Mouse (Mus musculus) thymus, postnatal 25 days (tissue): ENCODE measurements around the gene Sars2.

Experiments used
- DNase-seq: peaks from one replicate; pipeline ENCODE4 v3.0.0; 2022

Gene Sars2

DNA sequence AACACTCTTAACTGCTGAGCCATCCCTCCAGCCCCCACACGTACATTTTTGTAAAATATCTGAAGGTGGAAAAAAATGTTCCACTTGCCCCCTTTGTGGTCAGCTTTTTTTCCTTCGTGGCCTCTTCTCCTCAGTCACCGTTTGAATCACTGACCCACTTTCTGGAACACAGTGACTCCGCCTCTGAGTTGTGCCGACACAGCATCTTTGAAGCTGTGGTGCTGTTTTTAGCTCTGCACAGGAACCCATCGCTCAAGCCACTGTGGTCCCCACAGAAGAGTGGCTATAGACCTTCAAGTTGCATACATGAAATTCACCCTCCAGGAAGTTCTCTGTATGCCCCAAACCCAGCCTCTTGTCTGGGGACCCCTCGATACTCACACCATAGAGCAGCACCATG lies 39.1 kb downstream of the Sars2 start:
- no peak for DNase-seq

DNA sequence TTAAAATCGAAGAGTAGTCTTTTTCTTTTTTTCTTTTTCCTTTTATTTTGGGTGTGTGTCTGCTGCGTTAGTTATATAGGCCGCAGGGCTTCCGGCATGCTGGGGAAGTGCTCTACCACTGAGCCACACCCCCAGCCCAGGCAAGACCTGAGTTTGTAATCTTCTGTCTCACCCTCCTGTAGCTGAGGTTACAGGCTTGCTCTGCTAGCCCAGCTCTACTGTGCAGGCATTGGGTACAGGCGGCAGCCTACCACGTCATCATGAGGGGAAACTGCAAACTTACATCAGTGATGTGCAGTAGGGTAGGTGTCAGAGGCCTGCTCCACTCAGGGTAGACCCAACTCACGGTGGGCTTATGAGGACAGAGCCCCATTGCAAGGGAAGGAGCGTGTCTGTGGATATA lies 39.5 kb downstream of the Sars2 start:
- peak; percentile 86 for DNase-seq

DNA sequence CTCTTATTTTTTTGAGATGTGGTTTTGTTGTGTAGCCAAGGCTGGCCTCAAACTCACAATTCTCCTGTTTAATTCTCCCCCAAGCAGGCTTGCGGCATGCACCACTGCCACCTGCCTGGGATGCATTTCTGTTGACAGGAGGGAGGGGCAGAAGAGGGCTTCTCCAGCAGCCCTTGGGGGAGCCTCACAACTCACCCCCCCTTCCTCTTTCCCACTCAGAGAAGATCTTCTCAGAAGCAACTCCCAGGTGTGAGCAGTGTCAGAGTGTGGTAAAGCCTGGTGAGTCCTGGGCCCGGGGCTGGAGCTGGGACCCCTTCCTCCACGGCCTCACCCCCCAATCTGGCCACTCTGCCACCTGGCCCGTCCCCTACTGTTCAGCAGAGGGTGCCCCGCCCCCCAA lies 43.4 kb downstream of the Sars2 start:
- DNase-seq, result peak; percentile 58

DNA sequence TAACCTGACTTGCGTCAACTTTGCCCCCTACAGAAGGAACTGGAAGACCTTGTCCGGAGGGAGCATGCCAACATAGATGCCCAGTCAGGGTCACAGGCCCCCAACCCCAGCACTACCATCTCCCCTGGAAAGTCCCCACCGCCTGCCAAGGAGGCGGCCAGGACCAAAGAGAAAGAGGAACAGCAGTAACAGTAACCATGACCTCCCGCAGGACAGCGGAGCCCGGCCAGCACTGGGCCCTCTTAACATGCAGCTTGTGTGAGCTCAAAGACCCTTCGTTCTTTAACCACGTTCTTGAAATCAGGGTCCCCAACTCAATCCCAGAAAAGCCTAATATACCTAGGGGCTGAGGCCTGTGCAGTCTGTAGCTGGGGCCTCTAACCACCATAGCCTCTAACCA lies 46.1 kb downstream of the Sars2 start:
- DNase-seq, result no peak

DNA sequence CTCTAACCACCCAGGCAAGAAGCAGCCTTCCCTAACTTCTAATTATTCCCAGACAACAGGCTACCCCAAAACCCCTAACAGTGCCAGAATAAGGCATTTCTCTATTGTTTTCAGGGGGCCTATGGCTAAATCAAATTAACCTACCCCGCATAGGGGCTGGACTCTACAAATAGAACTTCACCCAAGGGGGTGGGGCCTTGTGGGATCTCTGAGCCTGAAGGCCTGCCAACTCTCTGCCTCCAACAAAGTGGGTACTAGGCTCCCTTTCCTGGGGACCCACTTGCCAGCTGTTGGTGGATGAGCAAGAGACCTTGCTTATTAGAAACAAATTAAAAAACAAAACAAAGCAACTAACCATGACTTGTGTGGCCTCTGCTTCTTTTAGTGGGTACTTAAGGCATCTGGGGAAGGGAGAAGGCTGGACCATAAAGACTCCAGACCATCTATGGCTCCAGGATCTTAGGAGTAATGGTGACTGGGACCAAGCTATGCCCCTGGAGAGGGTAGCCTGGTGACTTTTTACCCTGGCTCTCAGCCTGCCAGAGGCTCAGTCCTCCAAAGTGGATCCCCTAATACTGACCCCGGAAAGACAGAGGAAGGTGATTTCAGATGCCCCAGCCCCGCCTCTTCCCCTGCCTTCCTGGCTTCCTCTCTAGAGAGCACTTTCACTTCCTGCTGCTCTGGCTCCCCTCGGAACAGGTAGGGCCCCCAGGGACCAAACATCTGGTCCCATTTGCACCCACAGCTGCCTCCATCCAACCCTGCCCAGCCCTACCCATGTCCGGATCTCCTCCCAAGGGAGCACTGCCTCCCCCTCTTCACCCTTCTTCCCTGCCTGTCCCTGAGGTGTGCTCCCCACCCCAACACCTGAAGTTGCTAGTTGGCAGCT lies 46.8 kb downstream of the Sars2 start, which contains the start of gene Rinl:
Gene Rinl (plus strand): TSS at position 663 of the 889 bp plus-strand sequence.
- peak; percentile 81 for DNase-seq

- no peak for DNase-seq
Measured at GRCm38 (mm10) chr7:28789235-28789634, 47.4 kb downstream of the Sars2 start.

- DNase-seq, result no peak
Measured at GRCm38 (mm10) chr7:28790066-28790806, 48.4 kb downstream of the Sars2 start.

DNA sequence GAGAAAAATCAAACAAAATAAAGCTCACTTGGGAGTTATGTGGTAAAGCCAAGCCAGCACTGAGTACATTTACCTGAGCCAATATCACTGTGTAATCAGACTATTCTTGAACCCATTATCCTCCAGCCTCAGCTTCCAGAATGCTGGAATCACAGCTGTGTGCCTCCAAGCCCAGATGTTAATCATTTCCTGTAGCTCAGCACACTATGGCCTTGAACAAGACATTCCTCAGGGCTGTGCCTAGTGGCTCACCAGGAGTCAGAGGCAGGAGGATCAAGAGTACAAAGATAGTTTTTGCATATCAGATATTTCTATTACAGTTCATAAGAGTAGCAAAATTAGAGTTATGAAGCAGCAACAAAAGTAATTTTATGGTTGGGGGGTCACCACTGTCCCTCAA lies 49.9 kb downstream of the Sars2 start:
- DNase-seq, result no peak

DNA sequence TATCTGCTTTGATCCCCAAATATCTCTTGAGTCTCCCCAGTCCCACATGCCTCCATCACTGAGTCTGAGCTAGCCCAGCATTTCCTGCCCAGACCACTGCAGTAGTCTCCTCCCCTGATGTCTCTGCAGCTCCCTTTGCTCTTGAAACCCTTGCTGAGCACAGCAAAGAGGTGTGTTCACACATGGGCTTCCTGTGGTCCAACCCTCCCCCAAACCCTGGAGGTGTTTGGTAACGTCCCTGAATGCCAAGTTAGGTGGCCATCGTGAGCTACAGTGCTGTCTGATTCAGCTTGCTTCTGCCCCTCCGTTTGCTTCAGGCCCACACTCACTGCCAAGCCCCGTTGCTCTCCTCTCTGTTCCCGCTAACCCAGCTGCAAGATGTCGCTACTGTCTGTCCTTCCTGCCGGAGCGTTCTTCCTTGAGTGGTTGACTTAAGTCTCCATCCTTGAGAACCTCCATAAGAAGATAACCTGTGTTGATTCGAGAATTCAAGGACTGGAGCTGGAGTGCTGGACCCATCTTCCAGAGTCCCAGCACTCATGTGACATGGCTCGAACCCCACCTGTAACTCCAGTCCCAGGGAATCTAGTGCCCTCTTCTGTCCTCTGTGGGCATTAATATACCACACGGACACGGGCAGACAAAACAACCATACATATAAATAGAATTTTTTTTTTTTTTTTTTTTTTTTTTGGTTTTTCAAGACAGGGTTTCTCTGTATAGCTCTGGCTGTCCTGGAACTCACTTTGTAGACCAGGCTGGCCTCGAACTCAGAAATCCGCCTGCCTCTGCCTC lies 50.8 kb downstream of the Sars2 start:
- peak; percentile 55 for DNase-seq

DNA sequence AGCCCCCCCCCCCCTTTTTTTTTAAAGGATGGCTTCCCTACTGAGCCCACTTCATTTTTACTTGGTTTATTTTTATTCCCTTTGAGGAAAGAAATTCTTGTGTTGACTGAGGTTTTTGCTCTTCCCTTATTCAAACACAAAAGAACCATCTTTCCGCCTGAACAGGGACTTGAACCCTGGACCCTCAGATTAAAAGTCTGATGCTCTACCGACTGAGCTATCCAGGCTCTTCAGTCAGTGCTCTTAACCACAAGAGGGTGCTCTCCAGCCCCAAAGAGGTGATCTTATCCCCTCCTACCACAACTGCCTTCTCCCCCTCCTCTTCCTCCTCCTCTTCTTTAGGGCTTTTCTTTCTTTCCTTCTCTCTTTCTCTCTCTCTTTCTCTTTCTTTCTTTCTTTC lies 52.0 kb downstream of the Sars2 start:
- peak; percentile 68 for DNase-seq

GRCm38 (mm10) chr7:28794496-28794895 lies 52.7 kb downstream of the Sars2 start:
- no peak for DNase-seq

DNA sequence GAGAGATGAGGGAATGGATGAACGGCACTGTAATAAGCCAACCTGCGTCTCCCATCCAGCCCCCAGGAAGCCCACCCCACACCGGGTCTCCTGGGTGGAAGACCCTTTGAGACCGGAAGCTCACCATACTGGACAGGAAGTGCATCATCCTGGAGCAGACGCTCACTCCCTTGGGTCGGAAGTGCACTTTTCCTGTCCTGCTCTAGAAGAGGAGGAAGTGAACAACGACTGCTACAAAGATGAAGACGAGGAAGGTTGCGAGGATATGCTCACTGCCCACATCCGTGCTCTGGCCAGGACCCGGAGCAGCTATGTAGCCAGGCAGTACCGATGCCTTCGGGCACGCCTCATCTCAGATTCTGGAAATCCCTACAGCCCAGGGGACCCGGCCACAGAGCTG lies 54.0 kb downstream of the Sars2 start:
- DNase-seq, result no peak

DNA sequence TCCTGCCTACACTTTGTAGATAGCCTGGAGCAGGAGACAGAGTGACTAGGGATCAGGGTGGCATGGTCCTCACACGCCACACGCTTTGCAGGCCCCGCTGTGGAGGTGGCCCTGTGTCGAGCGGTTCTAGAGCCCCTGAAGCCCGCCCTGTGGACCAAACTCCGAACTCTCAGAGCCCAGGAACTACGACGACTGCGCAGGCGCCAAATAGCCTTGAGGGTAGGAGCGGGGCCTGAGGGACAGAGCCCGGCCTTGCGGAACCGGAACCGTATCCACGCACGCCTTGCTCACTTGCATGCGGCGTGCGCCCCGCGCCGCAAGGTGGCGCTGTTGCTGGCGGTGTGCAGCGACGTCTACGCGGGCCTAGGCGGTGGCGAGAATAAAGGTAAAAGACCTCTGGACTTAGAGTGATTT lies 54.8 kb downstream of the Sars2 start:
- peak; percentile 80 for DNase-seq

- peak; percentile 28 for DNase-seq
Measured at GRCm38 (mm10) chr7:28799994-28800393, 58.2 kb downstream of the Sars2 start.

DNA sequence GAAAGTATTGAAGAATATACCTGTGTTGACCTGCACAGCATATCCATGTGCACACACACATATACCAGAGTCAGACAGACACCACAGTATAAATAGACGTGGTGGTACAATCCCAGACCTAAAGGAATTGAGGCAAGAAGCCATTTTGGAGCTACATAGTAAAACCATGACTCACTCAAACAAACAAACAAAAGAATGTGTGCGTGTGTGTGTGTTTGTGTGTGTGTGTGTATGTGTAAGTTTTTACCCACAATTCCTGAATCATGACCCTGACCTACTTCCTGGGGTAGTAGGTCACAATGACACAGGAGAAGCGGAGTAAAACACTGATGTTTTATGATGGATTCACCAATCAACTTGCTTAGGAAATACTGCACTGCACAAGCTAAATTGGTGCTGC lies 59.7 kb downstream of the Sars2 start:
- DNase-seq, result no peak

- no peak for DNase-seq
Measured at GRCm38 (mm10) chr7:28801901-28802670, 60.3 kb downstream of the Sars2 start.

DNA sequence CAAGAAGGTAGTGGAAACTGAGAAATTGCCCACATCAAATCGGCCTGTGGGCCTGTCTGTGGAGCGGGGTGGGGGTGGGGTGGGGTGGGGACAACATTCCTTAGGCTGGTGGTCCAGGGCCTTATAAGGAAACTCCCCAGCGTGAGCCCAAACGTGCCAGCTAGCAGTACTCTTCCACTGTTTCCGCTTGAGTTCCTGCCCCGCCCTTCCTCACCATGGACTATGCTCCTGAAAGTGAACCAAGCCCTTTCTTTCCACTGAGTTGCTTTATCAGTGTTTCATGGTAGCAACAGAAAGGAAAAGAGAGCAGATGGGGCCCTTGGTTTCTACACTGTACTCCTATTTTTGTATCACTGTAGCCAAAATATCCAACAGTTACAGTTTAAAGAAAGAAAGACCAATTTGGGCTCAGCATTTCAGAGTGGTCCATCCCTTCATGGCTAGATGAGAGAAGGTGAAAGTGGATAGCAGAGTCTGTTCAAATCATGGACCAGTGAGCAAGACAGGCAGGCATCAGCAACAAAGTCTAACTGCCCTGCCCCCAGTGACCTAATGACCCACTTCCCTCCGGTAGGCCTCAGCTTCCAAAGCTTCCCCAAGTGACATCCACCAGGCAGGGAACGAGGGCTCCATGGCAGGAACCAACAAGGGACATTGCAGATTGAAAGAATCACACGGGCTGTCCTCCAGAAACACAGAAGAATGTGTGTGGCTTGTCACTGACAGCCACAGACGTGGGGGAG lies 61.2 kb downstream of the Sars2 start:
- no peak for DNase-seq
